Mouse (Mus musculus): ENCODE measurements around the gene Vps54. TPM values are rescaled to one million over a fixed set of nuclear protein-coding genes. Genes with fewer than 3 reads are reported as not detected.

Vps54 gene
- polyA plus RNA-seq, 1 experiment from 2014 or later: 10.3 TPM

DNA sequence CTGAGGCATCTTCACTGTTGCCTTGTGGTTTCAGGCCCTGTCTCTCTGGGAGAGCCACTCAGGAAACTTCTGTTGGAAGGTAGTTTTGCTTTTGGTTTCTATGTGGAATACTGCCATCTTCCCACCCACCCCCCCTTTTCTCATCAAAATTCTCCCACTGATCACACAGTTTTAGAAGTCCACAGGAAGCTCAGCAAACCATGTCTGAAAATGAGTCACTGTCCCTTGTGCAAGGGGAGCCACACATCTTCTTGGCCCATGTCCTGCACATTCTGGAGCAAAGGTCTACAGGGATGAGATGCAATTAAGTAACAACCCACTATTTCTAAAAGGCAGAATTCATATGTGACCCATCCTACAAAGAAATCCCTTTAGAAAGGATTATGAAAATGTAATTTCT lies 14.6 kb upstream of the Vps54 start:
- Histone ChIP-seq H3K9me3 (no peaks in the 10 kb centered on the region), H3K36me3 (replicated peaks) (no peaks in the 10 kb centered on the region), H3K4me3 (no peak overlapping the region), H3K27ac (no peak overlapping the region), H3K4me2 (no peak overlapping the region), H3K27me3 (replicated peaks) (no peaks in the 10 kb centered on the region), H3K9ac (no peak overlapping the region), H3K4me1 (no peaks in the 10 kb centered on the region)
- no peak for ATAC-seq (replicated peaks)

DNA sequence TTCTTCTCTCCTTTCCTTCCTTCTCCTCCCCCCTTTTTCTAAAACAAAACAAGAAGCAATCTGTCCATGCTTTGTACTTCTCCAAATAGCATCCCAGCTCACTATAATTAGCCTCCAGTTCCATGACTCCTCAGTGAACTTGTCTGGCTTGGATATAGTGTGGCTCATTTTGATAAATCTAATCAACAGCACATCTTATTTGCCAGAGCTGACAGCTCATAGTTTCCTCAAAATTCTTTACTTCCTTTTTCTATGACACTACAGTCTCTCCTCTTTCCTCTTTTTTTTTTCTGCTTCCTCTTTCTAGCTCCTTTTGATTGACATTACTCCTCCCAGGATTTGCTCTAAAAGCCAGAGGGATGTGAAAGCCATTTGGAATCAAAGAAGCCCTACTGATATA lies 14.1 kb upstream of the Vps54 start:
- no peaks in the 10 kb centered on the region for H3K9me3 ChIP-seq
- no peak for ATAC-seq (replicated peaks)
- no peaks in the 10 kb centered on the region for H3K27me3 ChIP-seq (replicated peaks)
- H3K4me3 ChIP-seq: no peak overlapping the region
- no peaks in the 10 kb centered on the region for H3K36me3 ChIP-seq (replicated peaks)
- no peak overlapping the region for H3K27ac ChIP-seq
- no peak overlapping the region for H3K4me2 ChIP-seq
- H3K9ac ChIP-seq: no peak overlapping the region
- H3K4me1 ChIP-seq: no peaks in the 10 kb centered on the region

DNA sequence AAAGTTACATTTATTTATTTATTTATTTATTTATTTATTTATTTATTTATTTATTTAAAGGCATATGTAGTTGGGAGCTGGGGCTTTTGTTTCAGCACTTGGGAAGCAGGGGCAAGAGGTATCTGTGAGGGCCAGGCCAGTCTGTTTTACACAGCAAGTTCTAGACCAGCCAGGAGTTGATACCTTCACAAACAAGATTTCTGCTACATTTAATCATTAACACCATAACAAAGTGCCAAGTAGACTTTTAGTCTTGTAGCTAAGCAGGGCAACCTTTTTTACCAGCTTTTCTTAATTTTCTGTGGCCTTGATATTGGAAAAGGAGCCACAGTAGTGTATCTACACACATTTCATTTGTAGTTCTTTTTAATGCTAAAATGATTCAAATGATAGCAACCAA lies 3.7 kb upstream of the Vps54 start:
- Histone ChIP-seq H3K36me3 (replicated peaks) (no peaks in the 10 kb centered on the region), H3K9ac (no peak overlapping the region), H3K4me2 (no peak overlapping the region), H3K9me3 (no peaks in the 10 kb centered on the region), H3K27ac (no peak overlapping the region), H3K4me1 (peaks cover 9% of the 10 kb centered on the region), H3K4me3 (no peak overlapping the region), H3K27me3 (replicated peaks) (no peaks in the 10 kb centered on the region)
- ATAC-seq (replicated peaks): no peak

DNA sequence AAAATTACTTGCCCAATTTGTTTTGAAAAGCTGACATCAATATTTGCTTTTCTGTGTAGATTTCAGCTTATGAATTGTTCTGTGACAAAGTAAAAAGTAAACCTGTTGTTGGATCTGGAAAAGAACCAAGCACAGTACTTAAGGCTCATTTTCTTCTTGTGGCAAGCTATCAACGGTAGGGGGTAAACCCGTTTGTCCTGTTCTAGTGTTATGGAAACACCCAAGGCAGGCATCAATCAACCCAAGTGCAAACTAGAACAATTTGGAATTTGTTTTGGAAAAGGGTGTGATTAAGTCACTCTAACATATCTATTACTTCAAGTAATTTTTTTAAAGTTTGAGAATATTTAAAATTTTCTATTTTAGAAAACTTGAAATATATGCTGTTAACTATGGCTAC lies 3.3 kb upstream of the Vps54 start:
- Histone ChIP-seq H3K9me3 (no peaks in the 10 kb centered on the region), H3K27ac (no peak overlapping the region), H3K4me1 (peaks cover 12% of the 10 kb centered on the region), H3K4me3 (no peak overlapping the region), H3K4me2 (no peak overlapping the region), H3K27me3 (replicated peaks) (no peaks in the 10 kb centered on the region), H3K9ac (no peak overlapping the region), H3K36me3 (replicated peaks) (no peaks in the 10 kb centered on the region)
- ATAC-seq (replicated peaks): no peak
- 61% methylated on average over 2 of the region's 2 CpGs for WGBS

DNA sequence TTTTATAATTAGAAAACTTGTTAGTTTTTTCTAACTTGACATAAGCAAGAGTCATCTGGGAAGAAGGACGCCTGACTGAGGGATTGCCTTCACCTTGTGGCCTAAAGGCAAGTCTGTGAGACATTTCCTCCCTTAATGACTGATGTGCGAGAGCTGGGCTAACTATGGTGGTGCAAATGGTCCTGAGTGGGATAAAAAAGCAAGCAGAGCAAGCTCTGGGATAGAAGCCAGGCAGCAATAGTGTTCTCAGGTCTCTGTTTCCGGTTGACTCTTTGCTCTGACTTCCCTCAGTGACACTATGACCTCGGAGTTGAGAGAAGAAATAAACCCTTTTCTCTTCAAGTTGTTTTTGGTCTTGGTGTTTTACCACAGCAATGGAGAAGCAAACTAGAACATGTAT lies 2.1 kb upstream of the Vps54 start:
- Histone ChIP-seq H3K27me3 (replicated peaks) (no peaks in the 10 kb centered on the region), H3K36me3 (replicated peaks) (no peaks in the 10 kb centered on the region), H3K9me3 (no peaks in the 10 kb centered on the region), H3K27ac (no peak overlapping the region), H3K4me1 (peaks cover 16% of the 10 kb centered on the region), H3K4me2 (no peak overlapping the region), H3K4me3 (no peak overlapping the region), H3K9ac (no peak overlapping the region)
- no peak for ATAC-seq (replicated peaks)
- WGBS: 89% methylated on average over 4 of the region's 4 CpGs

DNA sequence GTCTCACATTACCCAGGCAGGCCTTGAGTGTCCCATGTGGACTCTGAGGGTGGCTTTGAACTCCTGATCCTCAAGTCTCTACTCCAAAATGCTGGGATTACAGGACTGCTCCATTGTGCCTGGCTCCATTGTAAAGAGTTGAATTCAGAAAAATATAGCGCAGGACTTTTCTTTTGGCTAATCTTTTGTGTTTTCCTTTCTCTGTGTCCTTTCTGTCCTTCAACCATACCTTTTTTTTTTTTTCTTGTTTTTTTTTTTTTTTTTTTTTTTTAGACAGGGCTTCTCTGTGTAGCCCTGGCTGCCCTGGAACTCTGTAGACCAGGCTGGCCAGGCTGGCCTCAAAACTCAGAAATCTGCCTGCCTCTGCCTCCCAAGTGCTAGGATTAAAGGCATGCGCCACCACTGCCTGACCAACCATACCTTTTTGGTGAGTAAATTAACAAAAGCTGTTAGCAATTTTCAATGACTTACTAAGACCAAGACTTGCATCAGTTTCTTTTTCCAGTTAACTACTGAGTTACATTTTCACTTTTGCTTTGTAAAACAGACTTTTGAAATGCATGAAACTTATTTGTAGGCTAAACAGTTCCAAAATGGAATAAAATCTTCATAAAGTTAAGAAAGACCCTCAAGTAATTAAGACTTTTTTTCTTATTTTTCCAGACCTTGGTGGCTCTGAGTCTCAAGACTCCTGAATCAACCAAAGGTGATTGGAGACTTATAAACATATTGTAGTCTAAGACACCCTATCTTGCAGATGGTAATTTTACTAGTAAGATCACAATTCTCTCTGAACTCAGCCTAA lies 1.4 kb upstream of the Vps54 start:
- Histone ChIP-seq H3K4me3 (peak overlapping the region; percentile 98), H3K9ac (0 out of 2 replicates have a peak overlapping the region, but pooled peaks have one; percentile 99), H3K27me3 (replicated peaks) (no peaks in the 10 kb centered on the region), H3K36me3 (replicated peaks) (no peaks in the 10 kb centered on the region), H3K9me3 (no peaks in the 10 kb centered on the region), H3K4me2 (peak overlapping the region; percentile 70), H3K27ac (peak overlapping the region; percentile 98; the same call in 1 of the 2 replicates), H3K4me1 (peaks cover 16% of the 10 kb centered on the region)
- 90% methylated on average over 2 of the region's 2 CpGs for WGBS
- ATAC-seq (replicated peaks): no peak

DNA sequence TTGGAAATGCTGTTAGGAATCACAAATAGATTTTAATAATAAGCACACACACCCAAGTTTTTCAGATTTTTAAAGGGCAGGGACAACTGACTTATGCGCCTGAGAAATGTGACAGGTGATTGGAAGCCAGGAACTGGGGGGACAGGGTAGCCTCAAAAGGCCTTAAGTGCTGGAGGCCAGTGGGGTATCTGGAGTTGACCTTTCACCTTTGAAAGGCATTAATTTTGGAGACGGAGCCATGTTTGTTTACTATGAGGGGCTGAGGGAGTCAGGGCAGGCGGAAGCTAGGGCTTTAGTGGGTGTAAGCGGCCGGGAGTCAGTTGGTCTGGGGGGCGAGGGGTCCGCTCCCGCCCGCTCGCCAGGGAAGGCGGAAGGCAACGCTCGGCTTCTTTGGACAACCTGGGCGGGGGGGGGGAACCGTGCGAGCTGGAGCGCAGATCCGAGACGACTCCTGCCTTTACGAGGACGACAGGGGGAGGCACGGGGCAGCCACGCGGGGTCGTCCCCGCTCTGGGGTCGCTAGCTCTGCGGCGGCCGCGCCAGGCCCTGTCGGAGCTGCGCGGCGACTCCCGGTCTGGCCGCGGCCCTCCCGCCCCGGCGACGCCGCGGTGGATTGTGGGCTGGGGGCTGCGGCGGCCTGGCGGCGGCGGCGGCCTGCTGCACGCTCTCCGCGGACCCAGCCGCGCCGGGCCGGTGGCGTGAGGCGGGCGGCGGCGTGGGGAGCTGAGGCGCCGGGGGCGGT lies 631 bp upstream of the Vps54 start:
- Histone ChIP-seq H3K27ac (peak overlapping the region; percentile 98), H3K4me2 (peak overlapping the region; percentile 70), H3K4me3 (peak overlapping the region; percentile 98), H3K27me3 (replicated peaks) (no peaks in the 10 kb centered on the region), H3K36me3 (replicated peaks) (no peaks in the 10 kb centered on the region), H3K9me3 (no peaks in the 10 kb centered on the region), H3K4me1 (peaks cover 16% of the 10 kb centered on the region), H3K9ac (peak overlapping the region; percentile 99)
- peak; percentile 95 for ATAC-seq (replicated peaks)
- WGBS: 2% methylated on average over 49 of the region's 65 CpGs

DNA sequence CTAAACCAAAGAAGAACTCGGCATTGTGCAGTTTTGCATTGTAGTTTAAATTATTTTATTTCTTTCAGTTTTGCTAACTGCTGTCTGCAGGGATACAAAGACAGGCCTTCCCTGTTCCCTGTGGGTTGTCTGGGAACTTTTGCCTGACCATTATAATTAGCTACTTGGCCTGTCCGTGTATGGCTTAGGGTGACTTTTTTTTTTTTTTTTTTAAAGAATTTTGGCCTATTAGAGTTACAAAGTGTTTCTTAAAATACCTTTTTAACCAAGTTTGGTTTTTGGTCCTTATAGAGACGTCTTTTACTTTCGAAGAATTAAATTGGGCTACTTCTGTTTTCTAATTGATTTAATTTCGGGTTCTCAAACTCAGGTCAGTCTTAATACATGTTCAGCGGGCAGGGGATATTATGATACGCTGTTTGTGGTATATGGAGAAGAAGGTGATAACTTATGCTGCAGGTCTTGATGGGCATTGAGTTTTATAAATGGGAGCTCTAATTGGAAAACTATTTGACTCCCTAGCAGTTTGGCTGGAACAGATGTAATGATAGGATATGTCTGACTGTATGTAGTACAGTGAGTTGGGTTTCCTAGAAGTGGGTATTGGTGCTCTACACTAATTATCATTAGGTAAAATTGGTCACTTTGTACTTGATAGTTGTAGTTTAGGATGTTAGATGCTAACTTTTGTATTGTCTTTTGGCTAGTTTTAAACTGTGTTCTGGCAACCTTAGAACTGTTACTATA lies 855 bp downstream of the Vps54 start:
- Histone ChIP-seq H3K4me2 (peak overlapping the region; percentile 70), H3K4me3 (peak overlapping the region; percentile 98), H3K9ac (peak overlapping the region; percentile 99), H3K27me3 (replicated peaks) (no peaks in the 10 kb centered on the region), H3K9me3 (no peaks in the 10 kb centered on the region), H3K36me3 (replicated peaks) (no peaks in the 10 kb centered on the region), H3K27ac (peak overlapping the region; percentile 98; the same call in 1 of the 2 replicates), H3K4me1 (peaks cover 16% of the 10 kb centered on the region)
- 26% methylated on average over 7 of the region's 7 CpGs for WGBS
- peak; percentile 21; the same call in 1 of the 2 replicates for ATAC-seq (replicated peaks)

DNA sequence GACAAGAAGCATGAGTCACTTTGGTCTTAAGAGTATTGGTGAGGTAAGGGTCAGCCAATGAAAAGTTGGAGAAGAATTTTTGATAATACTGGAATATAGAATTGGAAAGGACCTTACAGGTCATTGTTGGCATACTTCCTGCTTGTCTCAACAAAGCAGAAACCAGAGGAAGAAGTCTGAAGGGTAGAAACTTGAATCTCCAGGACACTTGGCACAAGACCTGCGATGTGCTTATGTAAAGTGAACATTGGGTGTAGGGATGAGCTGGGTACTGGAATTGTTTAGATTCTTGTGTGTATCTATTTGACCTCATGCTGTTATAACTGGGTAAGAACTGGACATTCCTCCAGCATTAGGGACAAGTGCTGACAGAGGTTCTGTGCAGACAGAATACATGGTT lies 2.3 kb downstream of the Vps54 start:
- no peak overlapping the region for H3K27ac ChIP-seq
- H3K27me3 ChIP-seq (replicated peaks): no peaks in the 10 kb centered on the region
- no peaks in the 10 kb centered on the region for H3K9me3 ChIP-seq
- WGBS: 84% methylated on average over 1 of the region's 1 CpGs
- no peak overlapping the region for H3K4me2 ChIP-seq
- H3K9ac ChIP-seq: no peak overlapping the region
- H3K4me1 ChIP-seq: peaks cover 16% of the 10 kb centered on the region
- no peak for ATAC-seq (replicated peaks)
- no peaks in the 10 kb centered on the region for H3K36me3 ChIP-seq (replicated peaks)
- H3K4me3 ChIP-seq: no peak overlapping the region

DNA sequence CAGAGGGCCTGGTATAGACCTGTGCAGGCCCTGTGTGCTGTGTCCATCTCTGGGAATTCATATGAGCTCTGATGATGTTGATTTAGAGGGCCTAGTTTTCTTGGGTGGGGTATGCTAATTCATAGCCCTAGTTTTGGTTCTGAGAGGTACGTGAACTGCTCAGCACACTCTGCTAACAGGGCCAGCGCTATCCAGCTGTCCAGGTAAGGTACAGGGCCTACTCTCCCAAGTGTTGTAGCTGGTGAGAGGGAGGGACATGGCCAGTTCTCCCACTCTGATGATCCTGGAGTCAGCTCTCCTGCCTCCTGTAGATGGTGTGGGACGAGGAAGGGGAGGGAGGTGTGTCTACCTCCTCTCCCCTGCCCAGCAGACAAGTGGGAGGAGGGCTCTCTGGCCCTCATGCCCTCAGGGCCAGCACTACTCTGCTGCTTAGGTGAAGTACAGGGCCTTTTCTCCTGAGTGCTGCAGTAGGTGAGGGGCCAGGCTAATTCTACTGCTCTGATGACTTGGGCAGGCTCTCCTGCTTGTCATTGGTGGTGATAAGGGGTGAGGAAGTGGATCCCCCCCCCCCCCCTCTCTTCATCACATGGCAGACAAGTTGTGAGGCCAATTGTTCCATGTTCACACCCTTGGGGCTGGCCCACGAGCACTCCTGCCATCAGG lies 8.3 kb downstream of the Vps54 start:
- no peaks in the 10 kb centered on the region for H3K4me1 ChIP-seq
- H3K4me3 ChIP-seq: no peak overlapping the region
- H3K27ac ChIP-seq: no peak overlapping the region
- ATAC-seq (replicated peaks): peak; percentile 40; the same call in 1 of the 2 replicates
- no peaks in the 10 kb centered on the region for H3K36me3 ChIP-seq (replicated peaks)
- no peaks in the 10 kb centered on the region for H3K9me3 ChIP-seq
- no peak overlapping the region for H3K4me2 ChIP-seq
- 88% methylated on average over 4 of the region's 4 CpGs for WGBS
- H3K9ac ChIP-seq: no peak overlapping the region
- H3K27me3 ChIP-seq (replicated peaks): no peaks in the 10 kb centered on the region

DNA sequence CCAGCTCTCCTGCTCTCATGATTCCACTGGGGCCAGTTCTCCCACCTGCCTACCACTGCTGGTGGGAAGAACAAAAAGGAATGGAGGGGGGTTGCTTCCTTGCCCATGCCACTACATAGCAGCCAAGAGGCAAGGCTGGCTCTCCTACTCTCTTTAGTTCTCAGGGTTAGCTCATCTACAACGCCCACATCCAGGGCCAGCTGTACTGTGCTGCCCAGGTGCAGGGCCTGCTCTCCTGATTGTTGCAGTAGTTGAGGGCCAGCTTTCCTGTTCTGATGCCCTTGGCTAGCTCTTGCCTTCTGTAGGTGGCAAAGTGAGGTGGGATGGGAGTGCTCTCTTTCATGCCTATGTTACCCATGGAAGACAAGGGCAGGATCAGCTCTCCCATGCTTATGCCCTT lies 8.9 kb downstream of the Vps54 start:
- Histone ChIP-seq H3K27me3 (replicated peaks) (no peaks in the 10 kb centered on the region), H3K9ac (no peak overlapping the region), H3K4me3 (no peak overlapping the region), H3K27ac (no peak overlapping the region), H3K4me2 (no peak overlapping the region), H3K4me1 (no peaks in the 10 kb centered on the region), H3K9me3 (no peaks in the 10 kb centered on the region), H3K36me3 (replicated peaks) (no peaks in the 10 kb centered on the region)
- 0 out of 2 replicates have a peak, but pooled peaks have one; percentile 44 for ATAC-seq (replicated peaks)
- WGBS: 96% methylated on average over 1 of the region's 1 CpGs

DNA sequence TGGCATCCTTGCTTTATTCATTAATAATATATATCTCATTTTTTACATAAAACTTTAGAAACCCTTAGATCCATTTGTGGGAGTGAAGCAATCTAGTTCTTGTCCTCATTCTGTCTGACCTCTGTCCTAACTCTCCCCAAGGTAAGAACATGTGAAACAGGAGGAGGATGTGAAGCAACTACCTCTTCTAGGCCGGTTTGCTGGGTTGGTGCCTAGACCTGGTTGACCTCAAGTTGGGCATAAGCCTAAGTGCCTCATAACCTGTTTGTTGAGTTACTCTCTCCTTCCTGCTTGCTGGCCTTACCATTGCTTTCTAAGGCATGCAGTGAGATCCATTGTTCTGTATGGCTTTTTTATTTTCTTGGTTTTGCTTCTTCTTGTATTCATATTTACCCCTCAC lies 11.3 kb downstream of the Vps54 start:
- no peak overlapping the region for H3K4me3 ChIP-seq
- H3K9ac ChIP-seq: no peak overlapping the region
- no peaks in the 10 kb centered on the region for H3K9me3 ChIP-seq
- no peaks in the 10 kb centered on the region for H3K36me3 ChIP-seq (replicated peaks)
- H3K27ac ChIP-seq: no peak overlapping the region
- no peak for ATAC-seq (replicated peaks)
- H3K27me3 ChIP-seq (replicated peaks): no peaks in the 10 kb centered on the region
- H3K4me2 ChIP-seq: no peak overlapping the region
- WGBS: 93% methylated on average over 1 of the region's 1 CpGs
- H3K4me1 ChIP-seq: no peaks in the 10 kb centered on the region
